In genomic region chr3:15574887-15575286, GRCm38 (mm10) we compare ENCODE assay signal across 28 mouse cellular contexts. TPM values are rescaled to one million over a fixed set of nuclear protein-coding genes. Genes with fewer than 3 reads are reported as not detected.
"Had no signal": no experiment of that assay in that cellular context is flagged by ENCODE, and none has a peak within 500 bp of the region (broad histone marks: within the 10 kb centered on the region; RNA-seq: fewer than 3 reads in every experiment).

TSS of gene Sirpb1b (minus strand) at chr3:15575065.

RNA-seq across cellular contexts. Expression of gene Sirpb1b, which starts in this region (rescaled TPM):
- total RNA-seq: gastrocnemius, adult 18-20 months; gastrocnemius, adult 8-10 months; gastrocnemius, postnatal 14 days; gastrocnemius, postnatal 36 days; heart, adult 18-20 months; heart, postnatal 25 days; layer of hippocampus, adult 2 months; layer of hippocampus, postnatal 10 days; layer of hippocampus, postnatal 25 days; left cerebral cortex, adult 2 months; left cerebral cortex, postnatal 14 days; left cerebral cortex, postnatal 36 days had no signal
- polyA plus RNA-seq: heart, embryonic 10.5 days; heart, embryonic 12.5 days; heart, embryonic 14.5 days; heart, embryonic 16.5 days; hindbrain, embryonic 10.5 days; hindbrain, embryonic 12.5 days; hindbrain, embryonic 14.5 days; hindbrain, embryonic 16.5 days; inflammation-experienced regulatory T-cells, adult 6 months; intestine, embryonic 15.5 days; intestine, postnatal 0 days; kidney, embryonic 14.5 days; kidney, embryonic 16.5 days; limb, embryonic 10.5 days; limb, embryonic 12.5 days; limb, embryonic 14.5 days had no signal
